Mouse (Mus musculus) E14TG2a.4 (cell line): ENCODE data around the gene Spata13.

Experiments
- H3K27me3 ChIP-seq: 2 replicates; pipeline ENCODE4 v1.6.1; 2014; ENCODE audit warnings: low read length, control low read depth; ENCODE audit not compliant: insufficient read depth
- H3K36me3 ChIP-seq: 2 replicates; pipeline ENCODE4 v1.6.1; 2014; ENCODE audit warnings: low read length, control low read depth; ENCODE audit not compliant: insufficient read depth
- H3K4me1 ChIP-seq: replicated peaks from 2 replicates; pipeline ENCODE4 v1.6.1; 2014; ENCODE audit warnings: low read depth, low read length, control low read depth
- H3K4me3 ChIP-seq: replicated peaks from 2 replicates; pipeline ENCODE4 v1.5.1; 2014; ENCODE audit warnings: mild to moderate bottlenecking, low read length
- H3K9me3 ChIP-seq: 2 replicates; pipeline ENCODE4 v1.6.1; 2014; ENCODE audit warnings: low read length, control low read depth
- CTCF ChIP-seq: conservative IDR thresholded peaks from 2 replicates; pipeline ENCODE4 v1.5.1; 2014; ENCODE audit warnings: low read length
- NANOG ChIP-seq: IDR thresholded peaks from 2 replicates; pipeline ENCODE4 v1.6.1; 2014; ENCODE audit warnings: borderline replicate concordance, low read length, mixed read lengths
- POU5F1 ChIP-seq: IDR thresholded peaks from 2 replicates; pipeline ENCODE4 v1.6.1; 2014; ENCODE audit warnings: low read length, borderline replicate concordance

The Spata13 gene

DNA sequence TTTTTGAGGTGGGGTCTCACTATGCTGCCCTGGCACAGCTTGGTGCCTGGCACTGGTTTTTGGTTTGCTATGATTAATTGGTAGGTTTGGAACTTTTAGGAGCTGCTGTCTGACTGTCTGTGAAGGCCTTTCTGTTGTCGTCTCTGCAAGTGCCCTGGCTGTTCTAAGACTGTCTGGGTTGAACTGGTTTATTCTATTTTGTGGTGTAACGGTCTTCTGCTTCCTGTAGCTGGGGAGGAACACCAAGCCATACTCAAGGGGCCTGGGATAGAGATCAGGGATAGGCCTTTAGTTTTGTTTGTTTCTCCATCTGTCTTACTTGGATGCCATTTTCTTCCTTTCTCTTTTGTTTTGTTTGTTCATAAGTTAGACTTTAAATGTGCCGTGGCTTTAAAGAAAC lies 88.1 kb downstream of the Spata13 start:
- Histone ChIP-seq H3K4me1 (peaks cover 46% of the 10 kb centered on the region), H3K4me3 (no peak overlapping the region), H3K27me3 (no peaks in the 10 kb centered on the region), H3K36me3 (no peaks in the 10 kb centered on the region; the same call in 1 of the 2 replicates), H3K9me3 (no peaks in the 10 kb centered on the region)
- TF ChIP-seq POU5F1, result no peak
- no peak for TF ChIP-seq NANOG
- TF ChIP-seq CTCF, result no peak

GRCm38 (mm10) chr14:60726091-60726490 lies 92.3 kb downstream of the Spata13 start:
- Histone ChIP-seq H3K9me3 (no peaks in the 10 kb centered on the region), H3K36me3 (peaks cover 12% of the 10 kb centered on the region; the same call in 1 of the 2 replicates), H3K27me3 (no peaks in the 10 kb centered on the region), H3K4me1 (peaks cover 54% of the 10 kb centered on the region), H3K4me3 (no peak overlapping the region)
- TF ChIP-seq CTCF (no peak), POU5F1 (no peak), NANOG (no peak)

- Histone ChIP-seq H3K27me3 (no peaks in the 10 kb centered on the region), H3K4me3 (no peak overlapping the region), H3K9me3 (no peaks in the 10 kb centered on the region), H3K4me1 (peaks cover 53% of the 10 kb centered on the region), H3K36me3 (peaks cover 12% of the 10 kb centered on the region; the same call in 1 of the 2 replicates)
- no peak for TF ChIP-seq CTCF
- TF ChIP-seq NANOG, result no peak
- no peak for TF ChIP-seq POU5F1
These were observed 93.3 kb downstream of the Spata13 start for GRCm38 (mm10) chr14:60727130-60727529.

DNA sequence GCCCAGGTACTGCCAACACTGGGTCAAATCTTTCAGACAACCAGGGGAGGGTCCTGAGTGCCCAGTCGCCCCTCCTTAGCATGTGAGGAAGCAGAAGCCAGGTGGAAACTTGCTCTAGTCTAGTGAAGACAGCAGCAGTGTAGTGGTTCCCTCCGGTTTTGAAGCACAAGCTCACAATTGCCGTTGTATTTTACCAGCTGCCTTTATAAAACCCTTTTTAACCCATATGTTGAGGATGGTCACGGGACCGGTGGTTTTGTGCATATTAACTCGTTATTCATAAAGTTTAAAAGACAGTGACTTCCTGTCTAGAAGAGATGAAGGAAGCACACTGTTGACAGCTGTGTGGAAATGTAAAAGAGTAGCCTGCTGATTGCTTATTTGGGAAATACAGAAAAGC lies 98.3 kb downstream of the Spata13 start:
- Histone ChIP-seq H3K36me3 (peaks cover 12% of the 10 kb centered on the region; the same call in 1 of the 2 replicates), H3K4me3 (no peak overlapping the region), H3K27me3 (no peaks in the 10 kb centered on the region), H3K9me3 (no peaks in the 10 kb centered on the region), H3K4me1 (peaks cover 65% of the 10 kb centered on the region)
- no peak for TF ChIP-seq CTCF
- no peak for TF ChIP-seq NANOG

- TF ChIP-seq NANOG (no peak), CTCF (no peak), POU5F1 (no peak)
- Histone ChIP-seq H3K27me3 (no peaks in the 10 kb centered on the region), H3K36me3 (peaks cover 12% of the 10 kb centered on the region; the same call in 1 of the 2 replicates), H3K4me1 (peaks cover 65% of the 10 kb centered on the region), H3K9me3 (no peaks in the 10 kb centered on the region), H3K4me3 (peak overlapping the region; percentile 50)
These were observed 99.0 kb downstream of the Spata13 start for GRCm38 (mm10) chr14:60732787-60733186.

DNA sequence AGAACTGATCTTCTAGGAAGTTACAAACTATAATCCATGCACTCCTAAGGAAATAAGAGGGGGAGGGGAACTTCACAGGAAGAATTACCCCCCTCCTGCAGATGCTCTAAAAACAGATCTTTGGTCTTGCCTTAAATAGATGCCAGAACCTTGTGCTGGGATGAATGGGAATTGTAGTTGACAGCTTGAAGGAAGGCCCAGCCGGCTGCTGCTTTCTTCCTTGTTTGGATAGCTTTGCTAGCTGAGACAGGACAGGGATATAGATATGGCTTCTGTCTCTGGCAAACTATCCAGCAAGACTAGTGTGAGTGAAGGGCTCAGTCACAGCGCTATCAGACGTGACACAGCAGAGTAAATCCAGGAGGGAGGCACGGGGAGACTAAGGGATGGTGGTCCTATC lies 99.9 kb downstream of the Spata13 start:
- H3K36me3 ChIP-seq, result peaks cover 6% of the 10 kb centered on the region; the same call in 1 of the 2 replicates
- no peaks in the 10 kb centered on the region for H3K27me3 ChIP-seq
- TF ChIP-seq NANOG (no peak), POU5F1 (no peak), CTCF (no peak)
- H3K9me3 ChIP-seq, result no peaks in the 10 kb centered on the region
- H3K4me3 ChIP-seq, result no peak overlapping the region
- peaks cover 70% of the 10 kb centered on the region for H3K4me1 ChIP-seq

- H3K9me3 ChIP-seq, result no peaks in the 10 kb centered on the region
- peaks cover 81% of the 10 kb centered on the region for H3K4me1 ChIP-seq
- no peaks in the 10 kb centered on the region for H3K36me3 ChIP-seq
- no peak for TF ChIP-seq POU5F1
- TF ChIP-seq NANOG, result no peak
- TF ChIP-seq CTCF, result no peak
- H3K27me3 ChIP-seq, result no peaks in the 10 kb centered on the region
- H3K4me3 ChIP-seq, result 0 out of 2 replicates have a peak overlapping the region, but pooled peaks have one; percentile 3
These were observed 101.4 kb downstream of the Spata13 start for GRCm38 (mm10) chr14:60735206-60735605.

GRCm38 (mm10) chr14:60735848-60736547 lies 102.2 kb downstream of the Spata13 start:
- Histone ChIP-seq H3K27me3 (no peaks in the 10 kb centered on the region), H3K4me3 (peak overlapping the region; percentile 60), H3K36me3 (no peaks in the 10 kb centered on the region), H3K4me1 (peaks cover 89% of the 10 kb centered on the region), H3K9me3 (no peaks in the 10 kb centered on the region)
- TF ChIP-seq POU5F1, result no peak

GRCm38 (mm10) chr14:60736591-60737192 lies 102.9 kb downstream of the Spata13 start:
- Histone ChIP-seq H3K27me3 (no peaks in the 10 kb centered on the region), H3K4me3 (peak overlapping the region; percentile 60), H3K4me1 (peaks cover 92% of the 10 kb centered on the region), H3K9me3 (no peaks in the 10 kb centered on the region), H3K36me3 (peaks cover 2% of the 10 kb centered on the region)
- no peak for TF ChIP-seq CTCF
- TF ChIP-seq POU5F1, result no peak; the same call in 1 of the 2 replicates
- no peak for TF ChIP-seq NANOG
